Mouse (Mus musculus) left cerebral cortex, postnatal 36 days (tissue): ENCODE results near the gene Epha6. TPM values are rescaled to one million over a fixed set of nuclear protein-coding genes. Genes with fewer than 3 reads are reported as not detected.

Experiments
- DNase-seq, 2 experiments: peaks; one replicate each; pipeline ENCODE4 v3.0.0; 2021 to 2022; ENCODE audit warnings: low spot score in 2 of 2, mixed read lengths in 1 of 2
- intact Hi-C: fragments of 180-260 bp; cut with DNase I; formaldehyde crosslinking; loops from one replicate; pipeline ENCODE4 v1.15.1; 2025
- total RNA-seq, 2 experiments: library from RNA; stranded (reverse); gene quantifications; 2 replicates each; pipeline ENCODE4 v1.2.3; 2021

Gene Epha6
- total RNA-seq, 2 experiments from 2014 or later, result 58.2 to 91.8 TPM

DNA sequence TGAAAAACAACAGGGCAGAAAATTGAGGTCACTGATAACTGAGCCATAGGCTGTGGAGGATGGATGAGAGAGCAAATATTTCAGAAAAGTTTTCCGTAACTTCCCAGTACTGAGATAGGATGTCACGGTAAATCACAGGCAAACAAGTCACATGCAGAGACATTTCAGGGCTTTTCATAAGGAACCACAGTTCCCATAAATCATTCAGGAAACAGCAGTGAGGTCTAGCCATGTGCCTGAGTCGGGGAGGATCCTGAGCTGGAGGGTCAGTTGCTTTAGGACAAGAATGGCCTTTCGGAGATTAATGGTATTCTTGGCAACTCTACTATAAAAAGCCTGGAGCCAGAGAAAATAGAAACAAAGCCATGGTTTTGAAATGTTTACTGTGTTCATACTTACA is 889.8 kb downstream of the Epha6 start:
- intact Hi-C loops, result no loop called here
- DNase-seq, result no peak

DNA sequence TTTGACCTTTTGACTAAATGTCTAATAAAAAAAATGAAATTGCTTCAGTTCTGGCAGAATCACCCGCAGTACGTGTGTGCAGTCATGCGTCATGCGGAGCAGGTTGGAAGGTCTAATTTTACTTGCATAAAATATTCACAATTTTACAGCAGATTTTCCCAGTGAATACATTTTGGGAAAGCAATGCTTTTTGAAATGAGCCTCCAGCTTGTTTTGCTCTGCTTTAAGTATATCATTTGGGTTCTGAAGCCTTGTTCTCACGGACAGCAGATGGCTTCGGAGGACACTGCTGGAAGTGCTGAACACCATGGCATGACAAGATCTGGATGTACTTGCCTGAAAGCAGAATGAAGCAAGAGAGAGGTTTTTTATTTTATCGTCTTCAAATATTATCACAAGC is 912.1 kb downstream of the Epha6 start:
- peak; percentile 39 to 66 for DNase-seq
- intact Hi-C loops, result no loop called here

DNA sequence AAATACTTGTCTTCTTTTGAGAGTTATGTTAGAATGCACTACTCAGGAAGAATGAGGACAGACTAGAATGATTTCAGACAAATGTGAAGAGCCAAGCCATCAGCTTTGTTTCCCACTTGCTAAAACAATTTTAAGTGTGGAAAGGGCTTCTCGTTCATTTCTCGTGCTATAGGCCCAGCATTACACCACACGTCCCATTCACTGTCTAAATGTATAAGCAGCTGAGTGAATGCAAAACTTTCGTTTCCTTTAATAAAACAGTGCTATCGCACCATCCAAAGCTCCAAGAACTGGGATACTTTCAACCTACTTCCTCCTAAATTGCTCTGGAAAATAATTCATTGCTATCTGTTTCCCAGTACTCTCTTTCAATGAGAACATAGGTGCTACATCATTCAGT is 916.2 kb downstream of the Epha6 start:
- DNase-seq, result no peak
- intact Hi-C loops, result no loop called here

GRCm38 (mm10) chr16:59685135-59685534 is 920.2 kb downstream of the Epha6 start:
- intact Hi-C loops, result loop anchor here (2.0 kb wide), 1 partner anchor 920 kb away; the partner anchor contains the start of gene Epha6
- DNase-seq, result no peak

GRCm38 (mm10) chr16:59683434-59683833 is 921.9 kb downstream of the Epha6 start:
- intact Hi-C loops, result loop anchor here (5.0 kb wide), 1 partner anchor 854 kb away; no protein-coding TSS in a partner anchor
- DNase-seq, result peak; percentile 69 to 70

DNA sequence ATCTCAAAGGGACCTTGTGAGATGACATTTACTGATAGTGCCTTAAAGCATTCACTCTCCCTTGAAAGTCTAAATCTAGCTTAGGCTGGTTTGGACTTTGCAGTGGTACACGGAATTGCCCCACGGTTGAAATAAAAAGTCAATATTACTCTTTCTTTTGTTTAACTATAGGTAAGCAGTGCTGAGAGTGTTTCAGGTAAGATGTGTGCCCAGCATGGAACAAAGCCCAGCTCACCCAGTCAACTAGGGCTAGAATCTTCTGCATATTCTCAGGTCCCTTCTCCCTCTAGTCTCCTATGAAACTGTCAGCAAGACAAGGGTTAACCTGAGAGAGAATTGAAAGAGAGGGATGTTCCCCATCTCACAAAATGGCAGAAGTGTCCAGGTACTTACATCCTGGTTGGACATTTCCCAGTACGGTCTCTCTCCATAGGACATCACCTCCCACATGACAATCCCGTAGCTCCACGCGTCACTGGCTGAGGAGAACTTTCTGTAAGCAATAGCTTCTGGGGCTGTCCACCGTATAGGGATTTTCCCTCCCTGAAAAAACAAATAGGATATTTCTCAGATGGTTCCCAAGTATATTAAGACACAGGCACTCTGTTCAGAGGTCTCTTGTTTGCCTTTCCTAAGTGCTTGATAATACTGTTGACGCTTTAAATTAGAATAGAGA is 923.0 kb downstream of the Epha6 start:
- intact Hi-C loops, result loop anchor here (5.0 kb wide), 1 partner anchor 855 kb away; no protein-coding TSS in a partner anchor
- DNase-seq, result no peak

- DNase-seq, result no peak
- intact Hi-C loops, result no loop called here
Measured at GRCm38 (mm10) chr16:59666938-59667337, 938.4 kb downstream of the Epha6 start.

DNA sequence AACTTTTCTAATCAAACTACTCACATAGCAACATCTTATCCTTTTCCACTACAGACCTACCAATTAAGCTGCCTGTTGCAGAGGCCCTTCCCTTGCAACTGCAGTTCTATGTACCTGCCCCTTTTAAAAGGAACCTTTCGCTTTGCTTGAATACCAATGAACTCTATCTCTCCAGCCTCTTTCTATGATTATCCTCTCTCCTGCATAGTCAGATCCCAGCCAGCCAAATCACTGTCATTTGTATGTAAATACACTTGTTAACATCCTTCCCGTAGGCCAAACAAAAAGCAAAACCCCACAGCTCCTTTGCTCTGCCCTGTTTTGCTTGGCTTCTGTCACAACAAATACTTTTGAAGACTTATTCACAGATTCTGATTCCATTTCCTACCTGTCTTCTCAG is 961.6 kb downstream of the Epha6 start:
- intact Hi-C loops, result no loop called here
- DNase-seq, result no peak

- intact Hi-C loops, result no loop called here
- no peak for DNase-seq
Measured at GRCm38 (mm10) chr16:59639985-59640384, 965.3 kb downstream of the Epha6 start.

GRCm38 (mm10) chr16:59639102-59639691 is 966.1 kb downstream of the Epha6 start, which contains the start of gene Arl6:
Arl6 (minus strand) TSS chr16:59639391.
- peak; percentile 94 to 96 for DNase-seq
- intact Hi-C loops, result no loop called here

- no peak for DNase-seq
- intact Hi-C loops, result no loop called here
Measured at GRCm38 (mm10) chr16:59634598-59634997, 970.7 kb downstream of the Epha6 start.

GRCm38 (mm10) chr16:59621554-59621953 is 983.8 kb downstream of the Epha6 start:
- DNase-seq, result no peak
- intact Hi-C loops, result no loop called here

GRCm38 (mm10) chr16:59617167-59617566 is 988.2 kb downstream of the Epha6 start:
- intact Hi-C loops, result loop anchor here (2.0 kb wide), 2 partner anchors 142 to 196 kb away; no protein-coding TSS in a partner anchor
- peak; percentile 16 to 23 for DNase-seq

GRCm38 (mm10) chr16:59615675-59616074 is 989.7 kb downstream of the Epha6 start:
- DNase-seq, result no peak
- intact Hi-C loops, result loop anchor here (2.0 kb wide), 2 partner anchors 141 to 195 kb away; no protein-coding TSS in a partner anchor

- intact Hi-C loops, result loop anchor here (5.0 kb wide), 1 partner anchor 73 kb away; no protein-coding TSS in a partner anchor
- DNase-seq, result no peak
Measured at GRCm38 (mm10) chr16:59610750-59611149, 994.6 kb downstream of the Epha6 start.

DNA sequence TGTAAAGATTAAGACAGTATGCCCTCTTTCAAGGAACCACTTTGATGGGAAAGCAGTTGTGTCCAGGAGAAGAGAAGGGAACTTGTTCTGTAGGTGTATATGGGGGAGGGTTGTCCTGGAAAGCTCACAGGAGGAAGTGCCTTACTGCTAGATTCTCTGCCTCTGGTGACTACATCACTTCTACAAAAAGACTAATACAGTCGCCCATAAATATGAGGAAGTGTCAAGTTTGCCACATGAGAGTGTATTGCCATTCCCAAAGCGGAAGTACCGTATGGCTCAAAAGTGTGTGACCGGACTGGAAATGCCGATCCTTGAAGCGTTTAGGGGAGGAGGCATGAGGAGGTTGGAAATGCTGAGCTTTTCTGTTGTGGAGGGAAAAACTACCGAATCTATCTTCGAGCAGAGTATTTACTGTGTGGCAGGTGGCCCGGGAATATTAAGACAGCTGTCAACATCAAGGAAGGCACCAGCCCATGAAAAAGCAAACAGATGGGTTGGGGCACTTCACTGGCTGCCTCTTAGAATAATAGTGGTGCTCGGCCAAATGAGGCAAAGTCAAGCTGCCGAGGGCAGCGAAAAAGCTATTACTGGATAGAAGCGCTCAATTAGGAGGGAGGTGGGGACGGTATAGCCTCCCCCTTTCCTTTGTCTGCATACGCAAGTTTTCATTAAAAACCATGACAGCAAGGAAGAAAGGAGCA is 1001.1 kb downstream of the Epha6 start:
- intact Hi-C loops, result loop anchor here (5.0 kb wide), 1 partner anchor 57 kb away; no protein-coding TSS in a partner anchor
- DNase-seq, result no peak
